Mouse (Mus musculus): ENCODE measurements around the gene Plg. TPM values are rescaled to one million over a fixed set of nuclear protein-coding genes. Genes with fewer than 3 reads are reported as not detected.

The Plg gene
- polyA plus RNA-seq, 1 experiment from 2014 or later: 0.13 TPM

GRCm38 (mm10) chr17:12381579-12381978, 3.2 kb downstream of the Plg start:
- Histone ChIP-seq H3K27ac (ENCODE audit: low read depth, low read length) (no peak overlapping the region), H3K27me3 (replicated peaks; ENCODE audit: control insufficient read depth, insufficient read depth, low read length) (no peaks in the 10 kb centered on the region), H3K4me2 (replicated peaks; ENCODE audit: low read depth) (no peak overlapping the region; the same call in 1 of the 2 replicates), H3K4me3 (ENCODE audit: low read depth, low read length) (no peak overlapping the region), H3K36me3 (ENCODE audit: control insufficient read depth, insufficient read depth) (no peaks in the 10 kb centered on the region), H3K9me3 (ENCODE audit: control insufficient read depth) (no peaks in the 10 kb centered on the region), H3K4me1 (replicated peaks; ENCODE audit: control insufficient read depth, insufficient read depth, low read length) (no peaks in the 10 kb centered on the region), H3K9ac (ENCODE audit: low read depth, low read length) (no peak overlapping the region)
- 49% methylated on average over 2 of the region's 2 CpGs for WGBS
- no peak for ATAC-seq
- no peak for TF ChIP-seq CTCF (IDR thresholded peaks at IDR 0.05; ENCODE audit: low read depth)

- no peaks in the 10 kb centered on the region for H3K36me3 ChIP-seq (ENCODE audit: control insufficient read depth, insufficient read depth)
- 48% methylated on average over 2 of the region's 2 CpGs for WGBS
- H3K9ac ChIP-seq (ENCODE audit: low read depth, low read length): no peak overlapping the region
- TF ChIP-seq CTCF (IDR thresholded peaks at IDR 0.05; ENCODE audit: low read depth): no peak
- H3K27ac ChIP-seq (ENCODE audit: low read depth, low read length): no peak overlapping the region
- no peak overlapping the region for H3K4me3 ChIP-seq (ENCODE audit: low read depth, low read length)
- H3K9me3 ChIP-seq (ENCODE audit: control insufficient read depth): no peaks in the 10 kb centered on the region
- no peaks in the 10 kb centered on the region for H3K4me1 ChIP-seq (replicated peaks; ENCODE audit: control insufficient read depth, insufficient read depth, low read length)
- no peaks in the 10 kb centered on the region for H3K27me3 ChIP-seq (replicated peaks; ENCODE audit: control insufficient read depth, insufficient read depth, low read length)
- ATAC-seq: no peak
- H3K4me2 ChIP-seq (replicated peaks; ENCODE audit: low read depth): no peak overlapping the region
Observed at GRCm38 (mm10) chr17:12382531-12382930, 4.1 kb downstream of the Plg start.

- no peak for ATAC-seq
- Histone ChIP-seq H3K4me1 (replicated peaks; ENCODE audit: control insufficient read depth, insufficient read depth, low read length) (0 out of 2 replicates have a peak, but pooled peaks cover 2% of the 10 kb centered on the region), H3K4me3 (ENCODE audit: low read depth, low read length) (no peak overlapping the region), H3K36me3 (ENCODE audit: control insufficient read depth, insufficient read depth) (no peaks in the 10 kb centered on the region), H3K9ac (ENCODE audit: low read depth, low read length) (no peak overlapping the region), H3K9me3 (ENCODE audit: control insufficient read depth) (0 out of 2 replicates have a peak, but pooled peaks cover 3% of the 10 kb centered on the region), H3K27ac (ENCODE audit: low read depth, low read length) (no peak overlapping the region), H3K4me2 (replicated peaks; ENCODE audit: low read depth) (no peak overlapping the region), H3K27me3 (replicated peaks; ENCODE audit: control insufficient read depth, insufficient read depth, low read length) (no peaks in the 10 kb centered on the region)
- 52% methylated on average over 8 of the region's 8 CpGs for WGBS
- no peak for TF ChIP-seq CTCF (IDR thresholded peaks at IDR 0.05; ENCODE audit: low read depth)
Observed at GRCm38 (mm10) chr17:12385049-12385794, 6.8 kb downstream of the Plg start.

- TF ChIP-seq CTCF (IDR thresholded peaks at IDR 0.05; ENCODE audit: low read depth): no peak
- no peaks in the 10 kb centered on the region for H3K27me3 ChIP-seq (replicated peaks; ENCODE audit: control insufficient read depth, insufficient read depth, low read length)
- H3K27ac ChIP-seq (ENCODE audit: low read depth, low read length): no peak overlapping the region
- H3K4me3 ChIP-seq (ENCODE audit: low read depth, low read length): no peak overlapping the region
- WGBS: 70% methylated on average over 2 of the region's 2 CpGs
- H3K9me3 ChIP-seq (ENCODE audit: control insufficient read depth): 0 out of 2 replicates have a peak, but pooled peaks cover 3% of the 10 kb centered on the region
- H3K4me2 ChIP-seq (replicated peaks; ENCODE audit: low read depth): no peak overlapping the region
- no peak for ATAC-seq
- H3K36me3 ChIP-seq (ENCODE audit: control insufficient read depth, insufficient read depth): no peaks in the 10 kb centered on the region
- no peak overlapping the region for H3K9ac ChIP-seq (ENCODE audit: low read depth, low read length)
- H3K4me1 ChIP-seq (replicated peaks; ENCODE audit: control insufficient read depth, insufficient read depth, low read length): 0 out of 2 replicates have a peak, but pooled peaks cover 2% of the 10 kb centered on the region
Observed at GRCm38 (mm10) chr17:12387781-12388180, 9.4 kb downstream of the Plg start.

- ATAC-seq: no peak
- Histone ChIP-seq H3K4me3 (ENCODE audit: low read depth, low read length) (no peak overlapping the region), H3K9me3 (ENCODE audit: control insufficient read depth) (0 out of 2 replicates have a peak, but pooled peaks cover 3% of the 10 kb centered on the region), H3K36me3 (ENCODE audit: control insufficient read depth, insufficient read depth) (no peaks in the 10 kb centered on the region), H3K4me2 (replicated peaks; ENCODE audit: low read depth) (no peak overlapping the region), H3K9ac (ENCODE audit: low read depth, low read length) (no peak overlapping the region), H3K27me3 (replicated peaks; ENCODE audit: control insufficient read depth, insufficient read depth, low read length) (no peaks in the 10 kb centered on the region), H3K4me1 (replicated peaks; ENCODE audit: control insufficient read depth, insufficient read depth, low read length) (0 out of 2 replicates have a peak, but pooled peaks cover 2% of the 10 kb centered on the region), H3K27ac (ENCODE audit: low read depth, low read length) (no peak overlapping the region)
- WGBS: 92% methylated on average over 7 of the region's 7 CpGs
- no peak for TF ChIP-seq CTCF (IDR thresholded peaks at IDR 0.05; ENCODE audit: low read depth)
Observed at GRCm38 (mm10) chr17:12388239-12388638, 9.8 kb downstream of the Plg start.

- no peak overlapping the region for H3K9ac ChIP-seq (ENCODE audit: low read depth, low read length)
- no peak overlapping the region for H3K4me2 ChIP-seq (replicated peaks; ENCODE audit: low read depth)
- no peak for ATAC-seq
- no peaks in the 10 kb centered on the region for H3K36me3 ChIP-seq (ENCODE audit: control insufficient read depth, insufficient read depth)
- H3K9me3 ChIP-seq (ENCODE audit: control insufficient read depth): no peaks in the 10 kb centered on the region
- no peak overlapping the region for H3K27ac ChIP-seq (ENCODE audit: low read depth, low read length)
- no peak overlapping the region for H3K4me3 ChIP-seq (ENCODE audit: low read depth, low read length)
- WGBS: 93% methylated on average over 9 of the region's 9 CpGs
- no peaks in the 10 kb centered on the region for H3K4me1 ChIP-seq (replicated peaks; ENCODE audit: control insufficient read depth, insufficient read depth, low read length)
- no peaks in the 10 kb centered on the region for H3K27me3 ChIP-seq (replicated peaks; ENCODE audit: control insufficient read depth, insufficient read depth, low read length)
- no peak for TF ChIP-seq CTCF (IDR thresholded peaks at IDR 0.05; ENCODE audit: low read depth)
Observed at GRCm38 (mm10) chr17:12396163-12396677, 17.8 kb downstream of the Plg start.

All from intestine, postnatal 0 days (tissue).